Mouse (Mus musculus): ENCODE measurements around the gene Psmb8.

DNA sequence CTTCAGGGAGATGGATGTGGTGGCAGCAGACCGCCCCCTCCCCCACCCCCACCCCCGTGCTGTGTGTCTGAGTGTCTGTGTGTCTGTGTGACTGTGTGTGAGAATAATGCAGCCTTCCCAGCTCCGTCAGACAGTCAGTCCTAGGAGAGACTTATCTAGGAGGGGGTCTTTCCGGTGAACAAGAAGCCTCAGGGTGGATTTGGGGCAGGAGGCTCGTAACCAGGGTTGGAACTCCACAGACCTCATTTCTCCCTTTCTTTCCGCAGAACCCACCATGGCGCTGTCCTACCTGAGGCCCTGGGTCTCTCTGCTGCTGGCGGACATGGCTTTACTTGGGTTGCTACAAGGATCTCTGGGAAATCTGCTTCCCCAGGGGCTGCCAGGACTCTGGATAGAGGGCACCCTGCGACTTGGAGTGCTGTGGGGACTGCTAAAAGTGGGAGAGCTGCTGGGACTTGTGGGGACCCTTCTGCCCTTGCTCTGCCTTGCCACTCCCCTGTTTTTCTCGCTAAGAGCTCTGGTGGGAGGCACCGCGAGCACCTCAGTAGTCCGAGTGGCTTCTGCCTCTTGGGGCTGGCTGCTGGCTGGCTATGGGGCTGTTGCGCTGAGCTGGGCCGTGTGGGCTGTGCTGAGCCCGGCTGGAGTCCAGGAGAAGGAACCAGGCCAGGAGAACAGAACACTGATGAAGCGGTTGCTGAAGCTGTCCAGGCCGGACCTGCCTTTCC is 7.7 kb downstream of the Psmb8 start:
- no peak for TF ChIP-seq USF1 (IDR thresholded peaks at IDR 0.05; ENCODE audit: low read depth)
- no peak for TF ChIP-seq POLR2A (IDR thresholded peaks at IDR 0.05; ENCODE audit: insufficient read length, low read depth)
- no peak for TF ChIP-seq MAX (IDR thresholded peaks at IDR 0.05; ENCODE audit: low read depth)
- TF ChIP-seq POLR2AphosphoS2 (IDR thresholded peaks at IDR 0.05; ENCODE audit: insufficient read length, low read depth) = no peak
- no peak for TF ChIP-seq TCF12 (IDR thresholded peaks at IDR 0.05; ENCODE audit: insufficient read depth, poor library complexity, severe bottlenecking)
- no peak for TF ChIP-seq SRF (IDR thresholded peaks at IDR 0.05; ENCODE audit: control insufficient read depth, insufficient read length, low read depth)
- TF ChIP-seq MYOG (IDR thresholded peaks at IDR 0.05; ENCODE audit: control insufficient read depth in 1 of 3, insufficient read depth in 1 of 3, insufficient read length in 2 of 3, low read depth in 2 of 3) = no peak
- no peak for TF ChIP-seq E2F4 (IDR thresholded peaks at IDR 0.05; ENCODE audit: insufficient read depth)
- TF ChIP-seq CEBPB (IDR thresholded peaks at IDR 0.05; ENCODE audit: insufficient read depth, poor library complexity, severe bottlenecking) = no peak
- TF ChIP-seq TCF3 (IDR thresholded peaks at IDR 0.05; ENCODE audit: insufficient read length, low read depth) = no peak
- TF ChIP-seq MYOD1 (IDR thresholded peaks at IDR 0.05; ENCODE audit: control insufficient read depth in 1 of 3, insufficient read length in 2 of 3, low read depth in 2 of 3) = no peak
- no peak for TF ChIP-seq REST (IDR thresholded peaks at IDR 0.05; ENCODE audit: insufficient read depth, insufficient read length)
